In genomic region chr5:137375627-137376026, GRCm38 (mm10) we compare ENCODE assay signal across 10 mouse cellular contexts. TPM values are rescaled to one million over a fixed set of nuclear protein-coding genes. Genes with fewer than 3 reads are reported as not detected.
A peak's percentile ranks its signal among the peaks of the same experiment; 100 is the strongest.
DNase-seq lines count a peak whose midpoint lies in the region; ATAC-seq lines count a peak whose summit lies in the region.
"Had no signal": no experiment of that assay in that cellular context is flagged by ENCODE, and none has a peak within 500 bp of the region (broad histone marks: within the 10 kb centered on the region; RNA-seq: fewer than 3 reads in every experiment).

No protein-coding gene starts in this region.

- peaks cover 27% of the 10 kb centered on the region for H3K4me1 ChIP-seq in heart, embryonic 10.5 days
- peaks cover 41% of the 10 kb centered on the region for H3K4me1 ChIP-seq in lung, embryonic 15.5 days

- no peak overlapping the region for H3K4me3 ChIP-seq in heart, embryonic 10.5 days
- no peak overlapping the region for H3K4me3 ChIP-seq in lung, embryonic 15.5 days
- H3K4me3 ChIP-seq: megakaryocyte, embryonic 14.5 days had no signal

- H3K9ac ChIP-seq in lung, embryonic 15.5 days, result no peak overlapping the region

- H3K9me3 ChIP-seq in heart, embryonic 10.5 days, result no peaks in the 10 kb centered on the region
- H3K9me3 ChIP-seq in lung, embryonic 15.5 days, result no peaks in the 10 kb centered on the region
- H3K9me3 ChIP-seq: G1E; megakaryocyte, embryonic 14.5 days had no signal

- no peak overlapping the region; the same call in 1 of the 2 replicates for H3K27ac ChIP-seq in heart, embryonic 10.5 days
- peak overlapping the region; percentile 58 for H3K27ac ChIP-seq in lung, embryonic 15.5 days

- peaks cover 53% of the 10 kb centered on the region for H3K36me3 ChIP-seq in heart, embryonic 10.5 days
- H3K36me3 ChIP-seq in lung, embryonic 15.5 days, result peaks cover 44% of the 10 kb centered on the region
- H3K36me3 ChIP-seq: G1E had no signal

- ATAC-seq in lung, embryonic 15.5 days (ENCODE audit: borderline replicate concordance, extremely low read depth, low FRiP score, low TSS enrichment), result 0 out of 2 replicates have a peak, but pooled peaks have one; percentile 4

- 36% methylated on average over 2 of the region's 2 CpGs for WGBS in heart, embryonic 10.5 days
- WGBS in lung, embryonic 15.5 days, result 24% methylated on average over 2 of the region's 2 CpGs

- no peaks in the 10 kb centered on the region for H3K27me3 ChIP-seq in heart, embryonic 10.5 days (ENCODE audit: insufficient read depth, poor library complexity, severe bottlenecking)
- no peaks in the 10 kb centered on the region for H3K27me3 ChIP-seq in lung, embryonic 15.5 days

- DNase-seq in heart, adult 11 months, result peak; percentile 98
- DNase-seq in heart, embryonic 10.5 days (ENCODE audit: low spot score), result no peak
- peak; percentile 80 for DNase-seq in adrenal gland, postnatal 14 days
- DNase-seq in heart, postnatal 36 days, result peak; percentile 68 to 77
- DNase-seq in left cerebral cortex, adult 18-20 months (ENCODE audit: low spot score in 2 of 2), result no peak
- no peak for DNase-seq in left cerebral cortex, postnatal 14 days (ENCODE audit: low spot score in 2 of 2)
- DNase-seq in left cerebral cortex, postnatal 4 days, result no peak

- no peak overlapping the region for H3K4me2 ChIP-seq in lung, embryonic 15.5 days

- intact Hi-C loops in heart, postnatal 36 days (cut with DNase I), result no loop called here
- intact Hi-C loops in left cerebral cortex, postnatal 14 days (cut with DNase I), result no loop called here
- intact Hi-C loops in left cerebral cortex, postnatal 4 days (cut with DNase I), result no loop called here

RNA-seq across cellular contexts. Expression of gene Ephb4, which starts 25.7 kb away (rescaled TPM):
- 36.4 and 42.5 TPM in 2 replicates for polyA plus RNA-seq in heart, embryonic 10.5 days (2016; fragmentation: Nextera tagmentation; extraction: Ambion mirVana)
- total RNA-seq in adrenal gland, postnatal 14 days (2021), result 65.1 and 69.7 TPM in 2 replicates
- 10 to 100 TPM; 55.6 to 64.8 TPM for total RNA-seq in heart, postnatal 36 days (2021)
- 57.5 and 58.9 TPM in 2 replicates for polyA plus RNA-seq in lung, embryonic 15.5 days (2015; fragmentation: Nextera tagmentation; extraction: Ambion mirVana)
- 1 to 10 TPM; 5.5 to 5.8 TPM for total RNA-seq in left cerebral cortex, adult 18-20 months (2021)
- total RNA-seq in left cerebral cortex, postnatal 14 days (2021), result 1 to 10 TPM; 6.0 to 7.6 TPM
- 10 to 100 TPM in 1 of 2 experiments, 1 to 10 TPM in 1; 9.4 to 10.2 TPM for total RNA-seq in left cerebral cortex, postnatal 4 days (2021)

RNA-seq across cellular contexts. Expression of gene Slc12a9, which starts 42.2 kb away (rescaled TPM):
- polyA plus RNA-seq in heart, embryonic 10.5 days (2016; fragmentation: Nextera tagmentation; extraction: Ambion mirVana), result 10.6 and 12.0 TPM in 2 replicates
- 9.4 and 13.0 TPM in 2 replicates for total RNA-seq in adrenal gland, postnatal 14 days (2021)
- total RNA-seq in heart, postnatal 36 days (2021), result 1 to 10 TPM; 2.0 to 3.6 TPM
- 12.0 and 13.0 TPM in 2 replicates for polyA plus RNA-seq in lung, embryonic 15.5 days (2015; fragmentation: Nextera tagmentation; extraction: Ambion mirVana)
- total RNA-seq in left cerebral cortex, adult 18-20 months (2021), result 10 to 100 TPM; 20.3 to 23.9 TPM
- total RNA-seq in left cerebral cortex, postnatal 14 days (2021), result 10 to 100 TPM; 23.7 to 28.0 TPM
- 10 to 100 TPM; 28.8 to 31.5 TPM for total RNA-seq in left cerebral cortex, postnatal 4 days (2021)

Comparison
In these comparisons a context has a peak if more than half of its experiments do, and no peak if none do; other contexts are left out.
1. DNase-seq: peak in heart, adult 11 months (single experiment), adrenal gland, postnatal 14 days (single experiment) and heart, postnatal 36 days (2 of 2); none in heart, embryonic 10.5 days (single experiment), left cerebral cortex, adult 18-20 months (0 of 2), left cerebral cortex, postnatal 14 days (0 of 2) and left cerebral cortex, postnatal 4 days (single experiment).